Mouse (Mus musculus): ENCODE results near the gene Ankrd34a. TPM values are rescaled to one million over a fixed set of nuclear protein-coding genes. Genes with fewer than 3 reads are reported as not detected.
"Not testable (repeated sequence)": the region's sequence is repeated elsewhere in the genome, so short reads cannot be mapped to it uniquely, and the experiment has no call there.

Ankrd34a gene
- polyA plus RNA-seq, 1 experiment from 2014 or later, result 2.2 TPM

- peak; percentile 89 for ATAC-seq (ENCODE audit: insufficient read depth, low FRiP score, low read depth)
- Histone ChIP-seq H3K27ac (peak within 1 kb of the TSS; percentile 96), H3K36me3 (no peaks in the 10 kb centered on the region), H3K4me2 (peak within 1 kb of the TSS; percentile 73), H3K27me3 (replicated peaks) (0 out of 2 replicates have a peak, but pooled peaks cover 10% of the 10 kb centered on the region), H3K9ac (peak within 1 kb of the TSS; percentile 59), H3K9me3 (no peaks in the 10 kb centered on the region), H3K4me3 (replicated peaks) (peak within 1 kb of the TSS; percentile 67), H3K4me1 (peaks cover 30% of the 10 kb centered on the region)
- WGBS, result under 1% methylated on average over 27 of the region's 27 CpGs
These were observed 4.3 kb downstream of the Ankrd34a start, which contains the start of gene Lix1l for GRCm38 (mm10) chr3:96600639-96601250. Lix1l (plus strand) TSS chr3:96601149.

GRCm38 (mm10) chr3:96601251-96601787 is 4.9 kb downstream of the Ankrd34a start:
- H3K27ac ChIP-seq, result peak overlapping the region; percentile 96
- H3K27me3 ChIP-seq (replicated peaks), result 0 out of 2 replicates have a peak, but pooled peaks cover 10% of the 10 kb centered on the region
- peak overlapping the region; percentile 73 for H3K4me2 ChIP-seq
- peak overlapping the region; percentile 67 for H3K4me3 ChIP-seq (replicated peaks)
- peaks cover 24% of the 10 kb centered on the region for H3K4me1 ChIP-seq
- ATAC-seq (ENCODE audit: insufficient read depth, low FRiP score, low read depth), result peak; percentile 51; the same call in 1 of the 2 replicates
- WGBS, result under 1% methylated on average over 26 of the region's 40 CpGs
- H3K36me3 ChIP-seq, result no peaks in the 10 kb centered on the region
- no peaks in the 10 kb centered on the region for H3K9me3 ChIP-seq
- H3K9ac ChIP-seq, result peak overlapping the region; percentile 59

GRCm38 (mm10) chr3:96601941-96602703 is 5.7 kb downstream of the Ankrd34a start:
- Histone ChIP-seq H3K4me1 (peaks cover 16% of the 10 kb centered on the region), H3K27me3 (replicated peaks) (0 out of 2 replicates have a peak, but pooled peaks cover 10% of the 10 kb centered on the region), H3K4me3 (replicated peaks) (peak overlapping the region; percentile 67), H3K27ac (peak overlapping the region; percentile 96), H3K9me3 (no peaks in the 10 kb centered on the region), H3K9ac (peak overlapping the region; percentile 2; the same call in 1 of the 2 replicates), H3K4me2 (peak overlapping the region; percentile 73), H3K36me3 (no peaks in the 10 kb centered on the region)
- ATAC-seq (ENCODE audit: insufficient read depth, low FRiP score, low read depth), result no peak
- WGBS, result 24% methylated on average over 10 of the region's 10 CpGs

DNA sequence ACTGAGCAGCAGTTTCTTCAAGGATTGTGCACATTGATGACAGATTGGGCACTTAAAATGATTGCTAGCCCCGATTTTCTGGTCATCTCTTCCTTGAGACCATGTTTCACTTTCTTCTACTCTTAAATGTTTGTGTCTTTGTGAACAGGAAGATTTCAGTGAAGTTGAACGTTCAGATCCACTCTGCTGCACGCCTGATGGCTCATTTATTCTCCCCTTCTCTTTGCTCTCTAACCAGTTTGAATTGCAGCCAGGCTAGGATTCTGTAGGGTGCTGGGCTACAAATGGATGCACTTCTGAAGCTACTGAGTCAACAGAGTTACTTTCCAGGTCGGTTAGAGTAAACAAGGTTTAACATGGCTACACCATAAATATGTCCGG is 6.3 kb downstream of the Ankrd34a start:
- Histone ChIP-seq H3K4me2 (peak overlapping the region; percentile 73), H3K9ac (0 out of 2 replicates have a peak overlapping the region, but pooled peaks have one; percentile 2), H3K36me3 (no peaks in the 10 kb centered on the region), H3K4me1 (peaks cover 11% of the 10 kb centered on the region), H3K9me3 (no peaks in the 10 kb centered on the region), H3K4me3 (replicated peaks) (peak overlapping the region; percentile 67), H3K27me3 (replicated peaks) (0 out of 2 replicates have a peak, but pooled peaks cover 6% of the 10 kb centered on the region), H3K27ac (peak overlapping the region; percentile 96)
- WGBS, result 28% methylated on average over 5 of the region's 5 CpGs
- ATAC-seq (ENCODE audit: insufficient read depth, low FRiP score, low read depth), result no peak

DNA sequence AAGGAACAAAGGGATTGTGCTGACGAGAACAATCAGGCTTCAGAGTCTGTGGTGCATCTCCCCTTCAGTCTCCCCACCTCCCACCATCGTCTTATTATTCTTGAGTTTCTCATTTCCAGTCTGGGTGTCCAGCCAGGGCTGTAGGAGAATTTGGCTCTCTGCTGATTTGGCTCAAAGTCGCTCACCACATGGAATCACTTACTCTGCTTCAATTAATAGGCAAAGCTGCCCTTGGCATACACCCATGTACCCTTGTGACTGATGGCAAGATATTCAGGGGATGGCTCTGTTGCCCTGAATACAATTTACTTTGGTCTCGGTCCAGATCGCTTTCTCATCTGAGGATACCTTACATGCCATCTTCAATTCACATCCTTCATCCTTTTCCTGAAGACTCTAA is 6.9 kb downstream of the Ankrd34a start:
- no peaks in the 10 kb centered on the region for H3K36me3 ChIP-seq
- no peak for ATAC-seq (ENCODE audit: insufficient read depth, low FRiP score, low read depth)
- peak overlapping the region; percentile 96 for H3K27ac ChIP-seq
- H3K4me1 ChIP-seq, result 0 out of 2 replicates have a peak, but pooled peaks cover 6% of the 10 kb centered on the region
- peak overlapping the region; percentile 67 for H3K4me3 ChIP-seq (replicated peaks)
- 0 out of 2 replicates have a peak, but pooled peaks cover 6% of the 10 kb centered on the region for H3K27me3 ChIP-seq (replicated peaks)
- 59% methylated on average over 5 of the region's 5 CpGs for WGBS
- H3K4me2 ChIP-seq, result peak overlapping the region; percentile 73
- no peak overlapping the region for H3K9ac ChIP-seq
- no peaks in the 10 kb centered on the region for H3K9me3 ChIP-seq

DNA sequence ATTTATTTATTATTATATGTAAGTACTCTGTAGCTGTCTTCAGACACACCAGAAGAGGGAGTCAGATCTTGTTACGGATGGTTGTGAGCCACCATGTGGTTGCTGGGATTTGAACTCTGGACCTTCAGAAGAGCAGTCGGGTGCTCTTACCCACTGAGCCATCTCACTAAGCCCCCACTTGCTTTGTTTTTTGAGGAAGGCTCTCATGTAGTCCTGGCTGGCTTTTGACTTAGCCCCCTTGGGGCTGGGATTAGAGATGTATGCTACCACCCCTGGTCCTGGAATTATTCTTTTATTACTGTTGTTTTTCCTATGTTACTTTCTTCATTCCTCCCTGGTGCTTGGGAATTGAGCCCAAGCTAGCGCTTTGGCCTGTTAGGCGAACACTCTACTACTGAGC is 9.6 kb downstream of the Ankrd34a start:
- not testable (repeated sequence) for H3K27ac ChIP-seq; H3K4me2 ChIP-seq; H3K4me1 ChIP-seq; H3K36me3 ChIP-seq; H3K4me3 ChIP-seq (replicated peaks); H3K9ac ChIP-seq; H3K9me3 ChIP-seq; H3K27me3 ChIP-seq (replicated peaks); ATAC-seq (ENCODE audit: insufficient read depth, low FRiP score, low read depth)
- 83% methylated on average over 4 of the region's 4 CpGs for WGBS

- Histone ChIP-seq H3K4me1 (no peaks in the 10 kb centered on the region), H3K27me3 (replicated peaks) (no peaks in the 10 kb centered on the region), H3K4me3 (replicated peaks) (no peak overlapping the region), H3K9me3 (no peaks in the 10 kb centered on the region), H3K9ac (no peak overlapping the region), H3K4me2 (no peak overlapping the region), H3K27ac (no peak overlapping the region), H3K36me3 (no peaks in the 10 kb centered on the region)
- WGBS, result 88% methylated on average over 4 of the region's 4 CpGs
- no peak for ATAC-seq (ENCODE audit: insufficient read depth, low FRiP score, low read depth)
These were observed 10.2 kb downstream of the Ankrd34a start for GRCm38 (mm10) chr3:96606618-96607017.

DNA sequence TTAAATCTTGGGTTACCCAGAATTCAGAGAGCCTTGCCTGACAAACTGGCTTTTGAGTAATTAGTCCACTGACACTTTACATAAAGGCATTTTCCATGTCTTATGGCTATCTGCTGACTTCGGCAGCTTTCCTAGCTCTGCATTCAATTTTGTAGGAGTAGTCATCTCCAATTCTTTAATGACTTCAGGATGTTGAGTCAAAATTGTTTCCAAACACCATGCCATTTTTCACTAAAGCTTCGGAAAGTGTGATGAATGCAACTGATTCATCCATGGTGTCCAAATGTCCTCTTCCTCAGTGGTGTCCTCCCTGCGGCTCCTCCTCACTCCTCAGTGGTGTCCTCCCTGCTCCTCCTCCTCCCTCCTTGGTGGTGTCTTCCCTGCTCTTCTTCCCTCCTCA is 21.5 kb downstream of the Ankrd34a start:
- no peak for ATAC-seq (ENCODE audit: insufficient read depth, low FRiP score, low read depth)
- H3K27me3 ChIP-seq (replicated peaks), result no peaks in the 10 kb centered on the region
- no peaks in the 10 kb centered on the region for H3K9me3 ChIP-seq
- H3K4me3 ChIP-seq (replicated peaks), result no peak overlapping the region
- H3K4me2 ChIP-seq, result no peak overlapping the region
- H3K36me3 ChIP-seq, result 0 out of 2 replicates have a peak, but pooled peaks cover 19% of the 10 kb centered on the region
- H3K4me1 ChIP-seq, result no peaks in the 10 kb centered on the region
- 87% methylated on average over 3 of the region's 3 CpGs for WGBS
- H3K27ac ChIP-seq, result no peak overlapping the region
- no peak overlapping the region for H3K9ac ChIP-seq

GRCm38 (mm10) chr3:96623201-96623600 is 26.8 kb downstream of the Ankrd34a start:
- Histone ChIP-seq H3K9me3 (no peaks in the 10 kb centered on the region), H3K36me3 (peaks cover 32% of the 10 kb centered on the region), H3K4me3 (replicated peaks) (no peak overlapping the region), H3K4me2 (no peak overlapping the region), H3K9ac (no peak overlapping the region), H3K4me1 (no peaks in the 10 kb centered on the region), H3K27ac (no peak overlapping the region), H3K27me3 (replicated peaks) (no peaks in the 10 kb centered on the region)
- no peak for ATAC-seq (ENCODE audit: insufficient read depth, low FRiP score, low read depth)
- 87% methylated on average over 4 of the region's 4 CpGs for WGBS

DNA sequence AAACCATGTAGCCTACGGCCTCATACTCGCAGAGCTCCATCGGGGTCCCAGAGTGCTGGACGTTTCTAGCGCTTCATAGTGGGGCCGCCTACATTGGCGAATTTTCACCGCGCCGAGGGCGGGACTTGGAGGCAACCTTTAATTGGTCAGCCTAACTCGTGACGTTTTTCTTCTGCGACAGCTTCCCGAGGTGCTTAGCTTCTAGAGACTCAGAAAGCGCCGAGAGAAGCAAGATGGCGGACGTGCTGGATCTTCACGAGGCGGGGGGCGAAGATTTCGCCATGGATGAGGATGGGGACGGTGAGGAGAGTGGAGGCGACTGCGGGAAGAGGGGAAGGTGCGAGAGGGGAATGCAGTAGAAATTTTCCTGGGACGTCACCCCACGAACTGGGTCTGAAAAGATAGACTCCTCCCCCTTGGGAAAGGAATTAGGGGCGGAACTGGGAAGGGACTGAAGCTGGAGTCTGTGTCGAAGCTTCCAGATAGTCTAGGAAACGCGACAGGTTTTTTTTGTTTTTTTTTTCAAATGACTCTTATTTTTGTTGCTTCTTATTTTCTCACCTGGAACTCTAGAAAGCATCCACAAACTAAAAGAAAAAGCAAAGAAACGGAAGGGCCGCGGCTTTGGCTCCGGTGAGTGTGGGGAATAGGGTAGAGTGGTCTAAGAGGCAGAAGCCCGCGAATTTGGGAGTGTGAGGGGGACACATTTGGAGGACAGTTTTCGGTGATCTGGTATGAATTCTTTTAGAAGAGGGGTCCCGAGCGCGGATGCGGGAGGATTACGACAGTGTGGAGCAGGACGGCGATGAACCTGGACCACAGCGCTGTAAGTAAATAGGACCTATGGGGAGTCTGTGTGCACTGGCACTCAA is 33.5 kb downstream of the Ankrd34a start, which contains the start of gene Rbm8a:
Rbm8a (plus strand) TSS at position 205 of the 872 bp plus-strand sequence.
- under 1% methylated on average over 48 of the region's 48 CpGs for whole genome bisulfite sequencing

GRCm38 (mm10) chr3:96632058-96632457 is 35.6 kb downstream of the Ankrd34a start:
- H3K27ac ChIP-seq, result no peak overlapping the region
- peaks cover 9% of the 10 kb centered on the region; the same call in 1 of the 2 replicates for H3K36me3 ChIP-seq
- peaks cover 16% of the 10 kb centered on the region for H3K4me1 ChIP-seq
- H3K9ac ChIP-seq, result no peak overlapping the region
- no peaks in the 10 kb centered on the region for H3K9me3 ChIP-seq
- H3K27me3 ChIP-seq (replicated peaks), result no peaks in the 10 kb centered on the region
- no peak overlapping the region for H3K4me3 ChIP-seq (replicated peaks)
- ATAC-seq (ENCODE audit: insufficient read depth, low FRiP score, low read depth), result no peak
- H3K4me2 ChIP-seq, result no peak overlapping the region

More for the DNA sequence above, 33.5 kb downstream of the Ankrd34a start, which contains the start of gene Rbm8a:
- Histone ChIP-seq H3K27ac (peak within 1 kb of the TSS; percentile 81), H3K4me2 (peak within 1 kb of the TSS; percentile 82), H3K9ac (peak within 1 kb of the TSS; percentile 69), H3K4me1 (peaks cover 10% of the 10 kb centered on the region), H3K4me3 (replicated peaks) (peak within 1 kb of the TSS; percentile 65), H3K9me3 (no peaks in the 10 kb centered on the region), H3K27me3 (replicated peaks) (no peaks in the 10 kb centered on the region), H3K36me3 (peaks cover 13% of the 10 kb centered on the region; the same call in 1 of the 2 replicates)
- peak; percentile 94 for ATAC-seq (ENCODE audit: insufficient read depth, low FRiP score, low read depth)
